Mouse (Mus musculus) left cerebral cortex, postnatal 25 days (tissue): ENCODE results near the gene Haus8. TPM values are rescaled to one million over a fixed set of nuclear protein-coding genes. Genes with fewer than 3 reads are reported as not detected.
"Not testable (repeated sequence)": the region's sequence is repeated elsewhere in the genome, so short reads cannot be mapped to it uniquely, and the experiment has no call there.

Experiments
- DNase-seq, 2 experiments: peaks; one replicate each; pipeline ENCODE4 v3.0.0; 2022; ENCODE audit warnings: low spot score in 2 of 2, mixed read lengths in 1 of 2
- intact Hi-C: fragments of 180-260 bp; cut with DNase I; formaldehyde crosslinking; loops from one replicate; pipeline ENCODE4 v1.15.1; 2025
- total RNA-seq, 2 experiments: library from RNA; stranded (reverse); gene quantifications; 2 replicates each; pipeline ENCODE4 v1.2.3; 2021

Gene Haus8
- total RNA-seq, 2 experiments from 2014 or later: 10.9 to 14.7 TPM

GRCm38 (mm10) chr8:71289098-71289497 lies 16.4 kb upstream of the Haus8 start:
- no peak for DNase-seq
- intact Hi-C loops: no loop called here

- intact Hi-C loops: no loop called here
- DNase-seq: no peak
Measured at GRCm38 (mm10) chr8:71288441-71288949, 15.8 kb upstream of the Haus8 start.

GRCm38 (mm10) chr8:71286223-71286622 lies 13.5 kb upstream of the Haus8 start:
- DNase-seq, intact Hi-C loops: not testable (repeated sequence)

- intact Hi-C loops: loop anchor here (5.0 kb wide), 1 partner anchor 455 kb away; no protein-coding TSS in a partner anchor
- DNase-seq: peak in 1 of 2 experiments; percentile 33
Measured at GRCm38 (mm10) chr8:71282621-71283020, 9.9 kb upstream of the Haus8 start.

GRCm38 (mm10) chr8:71281731-71282130 lies 9.0 kb upstream of the Haus8 start:
- intact Hi-C loops: loop anchor here (5.0 kb wide), 1 partner anchor 456 kb away; no protein-coding TSS in a partner anchor
- DNase-seq: peak in 1 of 2 experiments; percentile 57

- intact Hi-C loops, DNase-seq: not testable (repeated sequence)
Measured at GRCm38 (mm10) chr8:71279409-71279808, 6.7 kb upstream of the Haus8 start.

GRCm38 (mm10) chr8:71276166-71276565 lies 3.4 kb upstream of the Haus8 start:
- peak in 1 of 2 experiments; percentile 35 for DNase-seq
- intact Hi-C loops: no loop called here

- DNase-seq: no peak
- intact Hi-C loops: loop anchor here (5.0 kb wide), 1 partner anchor 377 kb away; the partner anchor contains the start of gene Rpl18a
Measured at GRCm38 (mm10) chr8:71274478-71274877, 1.7 kb upstream of the Haus8 start.

GRCm38 (mm10) chr8:71273151-71273510 lies 397 bp upstream of the Haus8 start:
- intact Hi-C loops: loop anchor here (2.0 to 5.0 kb wide), 2 partner anchors 94 to 376 kb away; partner anchors contain the start of genes Rpl18a and Use1
- DNase-seq: peak; percentile 35 to 67

- intact Hi-C loops: loop anchor here (2.0 to 5.0 kb wide), 2 partner anchors 95 to 374 kb away; partner anchors contain the start of genes Rpl18a and Use1
- no peak for DNase-seq
Measured at GRCm38 (mm10) chr8:71271630-71272029, 1.1 kb downstream of the Haus8 start.

GRCm38 (mm10) chr8:71268286-71268685 lies 4.4 kb downstream of the Haus8 start:
- DNase-seq, intact Hi-C loops: not testable (repeated sequence)

GRCm38 (mm10) chr8:71267690-71268089 lies 5.0 kb downstream of the Haus8 start:
- intact Hi-C loops: no loop called here
- no peak for DNase-seq

GRCm38 (mm10) chr8:71261234-71261633 lies 11.5 kb downstream of the Haus8 start:
- intact Hi-C loops: no loop called here
- DNase-seq: peak in 1 of 2 experiments; percentile 25

- intact Hi-C loops: no loop called here
- no peak for DNase-seq
Measured at GRCm38 (mm10) chr8:71256545-71257232, 16.0 kb downstream of the Haus8 start.

- intact Hi-C loops: no loop called here
Measured at GRCm38 (mm10) chr8:71248203-71248602, 24.5 kb downstream of the Haus8 start.

GRCm38 (mm10) chr8:71242757-71243156 lies 30.0 kb downstream of the Haus8 start:
- intact Hi-C loops: no loop called here
- no peak for DNase-seq

More at GRCm38 (mm10) chr8:71248203-71248602, 24.5 kb downstream of the Haus8 start:
- no peak for DNase-seq

GRCm38 (mm10) chr8:71224560-71224959 lies 48.2 kb downstream of the Haus8 start:
- intact Hi-C loops: no loop called here

GRCm38 (mm10) chr8:71214266-71214665 lies 58.5 kb downstream of the Haus8 start:
- intact Hi-C loops, DNase-seq: not testable (repeated sequence)

More at GRCm38 (mm10) chr8:71224560-71224959, 48.2 kb downstream of the Haus8 start:
- DNase-seq: no peak

- intact Hi-C loops: loop anchor here (5.0 kb wide), 1 partner anchor 308 kb away; the partner anchor contains the start of gene Rpl18a
Measured at GRCm38 (mm10) chr8:71205541-71205967, 67.2 kb downstream of the Haus8 start.

More at GRCm38 (mm10) chr8:71205541-71205967, 67.2 kb downstream of the Haus8 start:
- peak in 1 of 2 experiments; percentile 3 for DNase-seq
